Mouse (Mus musculus): ENCODE results near the gene Siae.

GRCm38 (mm10) chr9:37675287-37675686 is 119.8 kb downstream of the Siae start:
- TF ChIP-seq POLR2A (IDR thresholded peaks at IDR 0.05; ENCODE audit: extremely low read depth, insufficient read depth, low read length) (no peak), CTCF (IDR thresholded peaks at IDR 0.05; ENCODE audit: low read depth, low read length) (no peak)

All from liver, adult 2 months (tissue).